Mouse (Mus musculus): ENCODE data around the gene Exosc6. TPM values are rescaled to one million over a fixed set of nuclear protein-coding genes. Genes with fewer than 3 reads are reported as not detected.
"Not testable (repeated sequence)": the region's sequence is repeated elsewhere in the genome, so short reads cannot be mapped to it uniquely, and the experiment has no call there.

The Exosc6 gene
- not detected for total RNA-seq (2021)
- long read RNA-seq, experiment 1, transcript Exosc6-201 (1 exons, 1,326 nt), result major isoform, 11 of 11 reads
- long read RNA-seq, experiment 1, partial matches to known transcripts, result 0 of 11 reads
- long read RNA-seq, experiment 1, other reads (novel, unspliced or antisense), result 0 of 11 reads
- long read RNA-seq, experiment 2, transcript Exosc6-201 (1 exons, 1,326 nt), result major isoform, 10 of 10 reads
- long read RNA-seq, experiment 2, partial matches to known transcripts, result 0 of 10 reads
- long read RNA-seq, experiment 2, other reads (novel, unspliced or antisense), result 0 of 10 reads

GRCm38 (mm10) chr8:111056158-111056663 is at the start of gene Exosc6:
Gene Exosc6, plus strand, starts transcription at chr8:111056339.
- peak; percentile 91 for DNase-seq (ENCODE audit: low spot score)

GRCm38 (mm10) chr8:111010230-111010991 is 45.7 kb upstream of the Exosc6 start:
- DNase-seq (ENCODE audit: low spot score), result not testable (repeated sequence)

- DNase-seq (ENCODE audit: low spot score), result not testable (repeated sequence)
These were observed 29.5 kb upstream of the Exosc6 start for GRCm38 (mm10) chr8:111026609-111027008.

GRCm38 (mm10) chr8:111027391-111027937 is 28.7 kb upstream of the Exosc6 start:
- DNase-seq (ENCODE audit: low spot score), result peak; percentile 83

GRCm38 (mm10) chr8:111029589-111029988 is 26.6 kb upstream of the Exosc6 start:
- no peak for DNase-seq (ENCODE audit: low spot score)

GRCm38 (mm10) chr8:111030045-111030444 is 26.1 kb upstream of the Exosc6 start:
- no peak for DNase-seq (ENCODE audit: low spot score)

- DNase-seq (ENCODE audit: low spot score), result no peak
These were observed 24.6 kb upstream of the Exosc6 start, which contains the start of gene Ddx19b for GRCm38 (mm10) chr8:111031572-111031971. Gene Ddx19b, minus strand, starts transcription at chr8:111031751.

- DNase-seq (ENCODE audit: low spot score), result no peak
These were observed 23.2 kb upstream of the Exosc6 start, which contains the start of gene Aars for GRCm38 (mm10) chr8:111032916-111033315. Gene Aars, plus strand, starts transcription at chr8:111033144.

- peak; percentile 100 for DNase-seq (ENCODE audit: low spot score)
These were observed 22.5 kb upstream of the Exosc6 start for GRCm38 (mm10) chr8:111033482-111034215.

- DNase-seq (ENCODE audit: low spot score), result no peak
These were observed 21.9 kb upstream of the Exosc6 start for GRCm38 (mm10) chr8:111034276-111034675.

GRCm38 (mm10) chr8:111036591-111036990 is 19.5 kb upstream of the Exosc6 start:
- no peak for DNase-seq (ENCODE audit: low spot score)

GRCm38 (mm10) chr8:111042546-111042945 is 13.6 kb upstream of the Exosc6 start:
- no peak for DNase-seq (ENCODE audit: low spot score)

GRCm38 (mm10) chr8:111044003-111044734 is 12.0 kb upstream of the Exosc6 start:
- no peak for DNase-seq (ENCODE audit: low spot score)

GRCm38 (mm10) chr8:111048694-111049093 is 7.4 kb upstream of the Exosc6 start:
- DNase-seq (ENCODE audit: low spot score), result no peak

GRCm38 (mm10) chr8:111049106-111049505 is 7.0 kb upstream of the Exosc6 start:
- no peak for DNase-seq (ENCODE audit: low spot score)

- peak; percentile 37 for DNase-seq (ENCODE audit: low spot score)
These were observed 2.2 kb upstream of the Exosc6 start for GRCm38 (mm10) chr8:111053827-111054518.

GRCm38 (mm10) chr8:111055031-111055634 is 1.0 kb upstream of the Exosc6 start:
- no peak for DNase-seq (ENCODE audit: low spot score)

- no peak for DNase-seq (ENCODE audit: low spot score)
These were observed 478 bp upstream of the Exosc6 start for GRCm38 (mm10) chr8:111055661-111056060.

GRCm38 (mm10) chr8:111056691-111057293 is 653 bp downstream of the Exosc6 start:
- no peak for DNase-seq (ENCODE audit: low spot score)

All from gastrocnemius, adult 18-20 months (tissue).